ENCODE assay signal across 8 mouse cellular contexts in genomic region chr19:37209467-37210128, GRCm38 (mm10). TPM values are rescaled to one million over a fixed set of nuclear protein-coding genes. Genes with fewer than 3 reads are reported as not detected.
DNase-seq lines count a peak whose midpoint lies in the region; ATAC-seq lines count a peak whose summit lies in the region.

No protein-coding gene starts in this region.

- H3K4me1 ChIP-seq in neural tube, embryonic 11.5 days (ENCODE audit: control insufficient read depth, insufficient read depth, low read length) = peaks cover 5% of the 10 kb centered on the region; the same call in 1 of the 2 replicates
- H3K4me1 ChIP-seq in intestine, embryonic 15.5 days (replicated peaks) = peaks cover 11% of the 10 kb centered on the region; the same call in 1 of the 2 replicates
- peaks cover 15% of the 10 kb centered on the region for H3K4me1 ChIP-seq in neural tube, embryonic 14.5 days (ENCODE audit: control insufficient read depth, insufficient read depth, low read length)

- peak; percentile 23 for DNase-seq in embryo, embryonic 10 days (ENCODE audit: low spot score)
- no peak for DNase-seq in embryo, embryonic 9.5 days (ENCODE audit: extremely low spot score)
- DNase-seq in neural tube, embryonic 11.5 days (ENCODE audit: low spot score) = no peak
- DNase-seq in neural tube, embryonic 10.5 days (ENCODE audit: extremely low spot score, low spot score) = no peak
- DNase-seq in gastrocnemius, postnatal 4 days (ENCODE audit: low spot score in 2 of 2) = no peak
- no peak for DNase-seq in urinary bladder, postnatal 10 days (ENCODE audit: low spot score)

- WGBS in neural tube, embryonic 11.5 days = 90% methylated on average over 8 of the region's 8 CpGs
- WGBS in intestine, embryonic 15.5 days = 85% methylated on average over 8 of the region's 8 CpGs
- WGBS in neural tube, embryonic 14.5 days = 89% methylated on average over 8 of the region's 8 CpGs

- 0 out of 2 replicates have a peak overlapping the region, but pooled peaks have one; percentile 66 for H3K4me2 ChIP-seq in neural tube, embryonic 11.5 days (ENCODE audit: low read depth)
- H3K4me2 ChIP-seq in intestine, embryonic 15.5 days (replicated peaks) = peak overlapping the region; percentile 91; the same call in 1 of the 2 replicates
- peak overlapping the region; percentile 91; the same call in 1 of the 2 replicates for H3K4me2 ChIP-seq in neural tube, embryonic 14.5 days (ENCODE audit: low read depth, low read length)

- no peaks in the 10 kb centered on the region for H3K27me3 ChIP-seq in neural tube, embryonic 11.5 days (ENCODE audit: control insufficient read depth, insufficient read depth, low read length)
- H3K27me3 ChIP-seq in intestine, embryonic 15.5 days (replicated peaks) = no peaks in the 10 kb centered on the region
- no peaks in the 10 kb centered on the region for H3K27me3 ChIP-seq in neural tube, embryonic 14.5 days (ENCODE audit: control insufficient read depth, insufficient read depth, low read length)

- no peak for ATAC-seq in neural tube, embryonic 11.5 days (ENCODE audit: insufficient read depth, low FRiP score, low TSS enrichment)
- no peak for ATAC-seq in intestine, embryonic 15.5 days
- no peak for ATAC-seq in neural tube, embryonic 14.5 days (ENCODE audit: low read depth)

- no peak overlapping the region; the same call in 1 of the 2 replicates for H3K4me3 ChIP-seq in neural tube, embryonic 11.5 days (ENCODE audit: low read depth, low read length)
- no peak overlapping the region for H3K4me3 ChIP-seq in intestine, embryonic 15.5 days (replicated peaks)
- no peak overlapping the region for H3K4me3 ChIP-seq in neural tube, embryonic 14.5 days (ENCODE audit: low read depth, low read length)

- peaks cover 8% of the 10 kb centered on the region for H3K36me3 ChIP-seq in neural tube, embryonic 11.5 days (ENCODE audit: control insufficient read depth, insufficient read depth, low read length)
- 0 out of 2 replicates have a peak, but pooled peaks cover 7% of the 10 kb centered on the region for H3K36me3 ChIP-seq in intestine, embryonic 15.5 days
- peaks cover 5% of the 10 kb centered on the region for H3K36me3 ChIP-seq in neural tube, embryonic 14.5 days (ENCODE audit: control insufficient read depth, insufficient read depth, low read length)

- H3K9ac ChIP-seq in neural tube, embryonic 11.5 days (ENCODE audit: low read length) = no peak overlapping the region
- no peak overlapping the region for H3K9ac ChIP-seq in intestine, embryonic 15.5 days
- H3K9ac ChIP-seq in neural tube, embryonic 14.5 days (replicated peaks; ENCODE audit: low read depth, low read length) = no peak overlapping the region

- H3K27ac ChIP-seq in neural tube, embryonic 11.5 days (ENCODE audit: low read depth, low read length) = no peak overlapping the region
- no peak overlapping the region for H3K27ac ChIP-seq in intestine, embryonic 15.5 days
- H3K27ac ChIP-seq in neural tube, embryonic 14.5 days (ENCODE audit: low read depth, low read length) = no peak overlapping the region

- H3K9me3 ChIP-seq in neural tube, embryonic 11.5 days (ENCODE audit: control insufficient read depth, low read length) = no peaks in the 10 kb centered on the region
- no peaks in the 10 kb centered on the region for H3K9me3 ChIP-seq in intestine, embryonic 15.5 days
- H3K9me3 ChIP-seq in neural tube, embryonic 14.5 days (ENCODE audit: control insufficient read depth, low read length) = no peaks in the 10 kb centered on the region

RNA-seq across cellular contexts. Expression of gene Cpeb3, which starts 1.2 kb away (rescaled TPM):
- polyA plus RNA-seq in neural tube, embryonic 11.5 days (2014; fragmentation: Nextera tagmentation; extraction: Ambion mirVana) = 2.8 and 4.3 TPM in 2 replicates
- polyA plus RNA-seq in intestine, embryonic 15.5 days (2015; fragmentation: Nextera tagmentation; extraction: Ambion mirVana) = 0.85 and 1.0 TPM in 2 replicates
- polyA plus RNA-seq in neural tube, embryonic 14.5 days (2014; fragmentation: Nextera tagmentation; extraction: Ambion mirVana) = 13.3 and 14.7 TPM in 2 replicates
- 10 to 100 TPM; 15.7 to 21.9 TPM for total RNA-seq in gastrocnemius, postnatal 4 days (2021)

RNA-seq across cellular contexts. Expression of gene March5, which starts 2.3 kb away (rescaled TPM):
- polyA plus RNA-seq in neural tube, embryonic 11.5 days (2014; fragmentation: Nextera tagmentation; extraction: Ambion mirVana) = 141 and 142 TPM in 2 replicates
- 69.9 and 75.8 TPM in 2 replicates for polyA plus RNA-seq in intestine, embryonic 15.5 days (2015; fragmentation: Nextera tagmentation; extraction: Ambion mirVana)
- 121 and 126 TPM in 2 replicates for polyA plus RNA-seq in neural tube, embryonic 14.5 days (2014; fragmentation: Nextera tagmentation; extraction: Ambion mirVana)
- 10 to 100 TPM; 54.7 to 59.5 TPM for total RNA-seq in gastrocnemius, postnatal 4 days (2021)
